Mouse (Mus musculus): ENCODE measurements around the gene Slco2a1. TPM values are rescaled to one million over a fixed set of nuclear protein-coding genes. Genes with fewer than 3 reads are reported as not detected.

Gene Slco2a1
- polyA plus RNA-seq, 1 experiment from 2014 or later: 11.2 TPM

DNA sequence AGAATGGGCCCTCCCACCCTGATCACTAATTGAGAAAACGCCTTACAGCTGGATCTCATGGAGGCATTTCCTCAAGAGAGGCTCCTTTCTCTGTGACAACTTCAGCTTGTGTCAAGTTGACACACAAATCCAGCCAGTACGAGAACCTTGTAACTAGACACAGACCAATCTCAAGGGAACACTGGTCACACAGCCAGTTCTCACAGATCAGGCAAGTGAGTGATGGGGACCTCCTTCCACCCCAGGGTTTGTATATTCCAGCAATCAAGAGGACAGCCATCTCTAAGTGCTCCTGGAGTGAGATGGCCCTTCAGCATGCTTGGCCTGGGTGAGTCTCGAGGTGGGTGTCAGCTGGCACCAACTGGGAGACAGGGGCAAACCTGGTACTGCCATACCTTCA is 32.6 kb upstream of the Slco2a1 start:
- Histone ChIP-seq H3K4me2 (ENCODE audit: low read depth, low read length) (no peak overlapping the region), H3K36me3 (replicated peaks; ENCODE audit: insufficient read depth, low read length) (no peaks in the 10 kb centered on the region), H3K4me1 (ENCODE audit: insufficient read depth) (no peaks in the 10 kb centered on the region), H3K27ac (ENCODE audit: low read depth) (no peak overlapping the region), H3K4me3 (ENCODE audit: low read depth, low read length) (no peak overlapping the region), H3K9me3 (ENCODE audit: low read length) (no peaks in the 10 kb centered on the region), H3K27me3 (ENCODE audit: insufficient read depth, low read length) (no peaks in the 10 kb centered on the region), H3K9ac (replicated peaks) (no peak overlapping the region)
- TF ChIP-seq CTCF (IDR thresholded peaks at IDR 0.05; ENCODE audit: low read depth) (no peak), EP300 (IDR thresholded peaks at IDR 0.05; ENCODE audit: low read depth) (no peak)
- ATAC-seq (no peak), DNase-seq (no peak)
- 72% methylated on average over 3 of the region's 3 CpGs for WGBS (ENCODE audit: insufficient replicate concordance)

- H3K27me3 ChIP-seq (ENCODE audit: insufficient read depth, low read length): no peaks in the 10 kb centered on the region
- H3K4me1 ChIP-seq (ENCODE audit: insufficient read depth): no peaks in the 10 kb centered on the region
- no peak for ATAC-seq
- no peak overlapping the region for H3K4me2 ChIP-seq (ENCODE audit: low read depth, low read length)
- TF ChIP-seq EP300 (IDR thresholded peaks at IDR 0.05; ENCODE audit: low read depth) (no peak), CTCF (IDR thresholded peaks at IDR 0.05; ENCODE audit: low read depth) (no peak)
- DNase-seq: no peak
- H3K9me3 ChIP-seq (ENCODE audit: low read length): no peaks in the 10 kb centered on the region
- no peak overlapping the region for H3K27ac ChIP-seq (ENCODE audit: low read depth)
- 74% methylated on average over 6 of the region's 6 CpGs for WGBS (ENCODE audit: insufficient replicate concordance)
- H3K4me3 ChIP-seq (ENCODE audit: low read depth, low read length): no peak overlapping the region
- H3K36me3 ChIP-seq (replicated peaks; ENCODE audit: insufficient read depth, low read length): no peaks in the 10 kb centered on the region
- H3K9ac ChIP-seq (replicated peaks): no peak overlapping the region
Observed at GRCm38 (mm10) chr9:102958703-102959102, 29.8 kb upstream of the Slco2a1 start.

DNA sequence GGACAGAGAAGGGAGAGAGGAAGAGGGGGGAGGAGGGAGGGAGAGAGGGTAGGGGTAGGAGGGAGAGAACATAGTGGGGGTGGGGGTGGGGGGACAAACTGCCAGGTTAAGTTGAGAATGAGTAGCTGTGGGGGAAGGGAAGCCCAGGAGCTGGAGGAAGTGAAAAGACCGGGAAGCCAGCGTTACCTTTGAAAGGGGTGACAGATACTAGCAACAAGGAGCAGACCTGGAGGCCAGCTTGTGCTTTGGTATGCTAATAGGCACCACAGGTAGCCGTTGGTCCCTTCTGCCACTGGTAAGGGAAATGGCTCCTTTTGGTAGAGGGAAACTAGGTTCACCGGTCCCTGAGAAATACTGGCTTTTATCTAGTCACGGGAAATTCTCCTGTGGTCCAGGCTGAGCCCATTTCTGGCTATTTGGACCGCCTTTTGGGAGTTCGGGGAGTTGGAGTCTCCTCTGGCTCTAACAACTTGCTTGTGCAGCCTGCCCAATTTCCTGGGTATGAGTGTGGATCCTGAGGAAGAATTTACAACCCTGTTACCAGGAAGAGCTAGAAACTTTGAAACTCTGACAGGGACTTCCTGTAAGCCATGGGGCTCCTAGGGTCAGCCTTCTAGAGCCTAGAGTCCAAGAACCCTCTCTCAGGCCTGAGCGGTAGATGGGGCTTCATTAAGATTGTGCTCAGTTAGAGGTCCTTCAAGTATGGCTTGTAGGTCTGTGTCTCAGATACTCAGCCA is 27.0 kb upstream of the Slco2a1 start:
- 37% methylated on average over 8 of the region's 8 CpGs for WGBS (ENCODE audit: insufficient replicate concordance)
- H3K4me2 ChIP-seq (ENCODE audit: low read depth, low read length): no peak overlapping the region
- H3K27ac ChIP-seq (ENCODE audit: low read depth): no peak overlapping the region
- no peak for DNase-seq
- no peaks in the 10 kb centered on the region for H3K36me3 ChIP-seq (replicated peaks; ENCODE audit: insufficient read depth, low read length)
- TF ChIP-seq CTCF (IDR thresholded peaks at IDR 0.05; ENCODE audit: low read depth) (no peak), EP300 (IDR thresholded peaks at IDR 0.05; ENCODE audit: low read depth) (no peak)
- H3K9ac ChIP-seq (replicated peaks): no peak overlapping the region
- no peaks in the 10 kb centered on the region for H3K27me3 ChIP-seq (ENCODE audit: insufficient read depth, low read length)
- no peak overlapping the region for H3K4me3 ChIP-seq (ENCODE audit: low read depth, low read length)
- no peaks in the 10 kb centered on the region for H3K4me1 ChIP-seq (ENCODE audit: insufficient read depth)
- ATAC-seq: no peak
- no peaks in the 10 kb centered on the region for H3K9me3 ChIP-seq (ENCODE audit: low read length)

DNA sequence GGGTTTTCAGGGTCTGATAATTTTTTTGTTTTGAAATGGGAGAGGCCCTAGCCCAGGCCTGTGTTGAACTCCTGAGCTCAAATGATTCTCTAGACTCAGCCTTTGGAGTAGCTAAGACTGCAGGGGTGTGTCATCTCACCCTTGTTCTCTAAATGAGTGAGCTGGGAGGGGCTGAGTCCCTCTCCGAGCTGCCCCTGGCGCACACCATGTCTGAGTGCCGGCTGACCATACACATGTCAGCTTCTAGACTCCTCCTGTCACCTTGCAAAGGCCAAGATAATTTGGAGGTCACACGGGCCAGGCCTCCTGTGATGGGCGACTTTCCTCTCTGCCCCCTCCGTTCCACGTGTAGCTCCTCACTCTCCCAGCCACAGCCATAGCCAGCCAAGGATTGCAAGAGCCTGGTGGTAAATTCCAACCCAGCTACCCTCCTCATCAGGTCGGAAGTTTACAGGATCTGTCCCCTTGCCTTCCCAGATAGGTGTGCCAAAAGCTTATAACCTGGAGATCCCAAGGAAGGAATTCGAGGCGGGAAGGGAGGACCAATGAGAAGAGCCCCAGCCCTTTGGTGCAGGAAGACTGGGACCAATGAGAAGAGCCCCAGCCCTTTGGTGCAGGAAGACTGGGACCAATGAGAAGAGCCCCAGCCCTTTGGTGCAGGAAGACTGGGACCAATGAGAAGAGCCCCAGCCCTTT is 26.3 kb upstream of the Slco2a1 start:
- no peaks in the 10 kb centered on the region for H3K27me3 ChIP-seq (ENCODE audit: insufficient read depth, low read length)
- no peak overlapping the region for H3K27ac ChIP-seq (ENCODE audit: low read depth)
- H3K9ac ChIP-seq (replicated peaks): no peak overlapping the region
- TF ChIP-seq EP300 (IDR thresholded peaks at IDR 0.05; ENCODE audit: low read depth): no peak
- TF ChIP-seq CTCF (IDR thresholded peaks at IDR 0.05; ENCODE audit: low read depth): no peak
- no peak overlapping the region for H3K4me2 ChIP-seq (ENCODE audit: low read depth, low read length)
- DNase-seq: no peak
- H3K4me3 ChIP-seq (ENCODE audit: low read depth, low read length): no peak overlapping the region
- 69% methylated on average over 10 of the region's 10 CpGs for WGBS (ENCODE audit: insufficient replicate concordance)
- ATAC-seq: no peak
- H3K9me3 ChIP-seq (ENCODE audit: low read length): no peaks in the 10 kb centered on the region
- H3K4me1 ChIP-seq (ENCODE audit: insufficient read depth): no peaks in the 10 kb centered on the region
- H3K36me3 ChIP-seq (replicated peaks; ENCODE audit: insufficient read depth, low read length): no peaks in the 10 kb centered on the region

- H3K36me3 ChIP-seq (replicated peaks; ENCODE audit: insufficient read depth, low read length): no peaks in the 10 kb centered on the region
- H3K27ac ChIP-seq (ENCODE audit: low read depth): no peak overlapping the region
- no peak overlapping the region for H3K9ac ChIP-seq (replicated peaks)
- 75% methylated on average over 7 of the region's 7 CpGs for WGBS (ENCODE audit: insufficient replicate concordance)
- no peak for TF ChIP-seq EP300 (IDR thresholded peaks at IDR 0.05; ENCODE audit: low read depth)
- TF ChIP-seq CTCF (IDR thresholded peaks at IDR 0.05; ENCODE audit: low read depth): no peak
- no peak overlapping the region for H3K4me2 ChIP-seq (ENCODE audit: low read depth, low read length)
- no peak overlapping the region for H3K4me3 ChIP-seq (ENCODE audit: low read depth, low read length)
- DNase-seq (no peak), ATAC-seq (no peak)
- H3K9me3 ChIP-seq (ENCODE audit: low read length): no peaks in the 10 kb centered on the region
- no peaks in the 10 kb centered on the region for H3K27me3 ChIP-seq (ENCODE audit: insufficient read depth, low read length)
- no peaks in the 10 kb centered on the region for H3K4me1 ChIP-seq (ENCODE audit: insufficient read depth)
Observed at GRCm38 (mm10) chr9:102963321-102963720, 25.2 kb upstream of the Slco2a1 start.

DNA sequence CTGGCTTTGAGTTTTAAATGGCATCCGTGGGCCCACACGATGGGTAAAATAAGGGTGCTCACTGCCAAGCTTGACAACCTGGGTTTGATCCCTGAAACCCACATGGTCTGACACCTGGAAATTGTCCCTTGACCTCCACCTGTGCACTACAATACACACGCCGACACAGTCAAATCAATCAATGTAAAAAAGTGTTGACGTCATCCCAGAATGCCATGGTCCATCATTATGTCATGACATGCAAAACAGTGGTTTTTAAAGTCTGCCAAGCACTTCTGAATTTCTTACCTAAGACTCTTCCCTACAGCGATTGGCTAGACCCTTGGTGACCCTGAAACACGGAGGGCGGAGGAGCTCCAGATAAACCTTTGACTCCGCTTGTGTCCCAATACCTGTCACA is 23.9 kb upstream of the Slco2a1 start:
- H3K4me1 ChIP-seq (ENCODE audit: insufficient read depth): no peaks in the 10 kb centered on the region
- no peaks in the 10 kb centered on the region for H3K36me3 ChIP-seq (replicated peaks; ENCODE audit: insufficient read depth, low read length)
- peak; percentile 86 for ATAC-seq
- H3K9ac ChIP-seq (replicated peaks): no peak overlapping the region
- H3K9me3 ChIP-seq (ENCODE audit: low read length): no peaks in the 10 kb centered on the region
- no peak for DNase-seq
- 71% methylated on average over 9 of the region's 9 CpGs for WGBS (ENCODE audit: insufficient replicate concordance)
- no peak overlapping the region for H3K4me3 ChIP-seq (ENCODE audit: low read depth, low read length)
- no peak overlapping the region for H3K27ac ChIP-seq (ENCODE audit: low read depth)
- H3K27me3 ChIP-seq (ENCODE audit: insufficient read depth, low read length): no peaks in the 10 kb centered on the region
- no peak overlapping the region for H3K4me2 ChIP-seq (ENCODE audit: low read depth, low read length)
- TF ChIP-seq CTCF (IDR thresholded peaks at IDR 0.05; ENCODE audit: low read depth) (no peak), EP300 (IDR thresholded peaks at IDR 0.05; ENCODE audit: low read depth) (no peak)

Data from liver, postnatal 0 days (tissue).